Mouse (Mus musculus) colon, adult 2 months (tissue): Measurements from ENCODE around the gene Surf6. TPM values are rescaled to one million over a fixed set of nuclear protein-coding genes. Genes with fewer than 3 reads are reported as not detected.

ENCODE experiments used
- polyA plus RNA-seq: library from polyadenylated mRNA; depleted of rRNA; stranded (reverse); fragments of >200 nt; gene quantifications from 2 replicates; pipeline ENCODE4 v1.2.3, GENCODE M21; 2012; rRNA removed

Surf6 gene
- polyA plus RNA-seq = 9.8 and 12.0 TPM in 2 replicates

DNA sequence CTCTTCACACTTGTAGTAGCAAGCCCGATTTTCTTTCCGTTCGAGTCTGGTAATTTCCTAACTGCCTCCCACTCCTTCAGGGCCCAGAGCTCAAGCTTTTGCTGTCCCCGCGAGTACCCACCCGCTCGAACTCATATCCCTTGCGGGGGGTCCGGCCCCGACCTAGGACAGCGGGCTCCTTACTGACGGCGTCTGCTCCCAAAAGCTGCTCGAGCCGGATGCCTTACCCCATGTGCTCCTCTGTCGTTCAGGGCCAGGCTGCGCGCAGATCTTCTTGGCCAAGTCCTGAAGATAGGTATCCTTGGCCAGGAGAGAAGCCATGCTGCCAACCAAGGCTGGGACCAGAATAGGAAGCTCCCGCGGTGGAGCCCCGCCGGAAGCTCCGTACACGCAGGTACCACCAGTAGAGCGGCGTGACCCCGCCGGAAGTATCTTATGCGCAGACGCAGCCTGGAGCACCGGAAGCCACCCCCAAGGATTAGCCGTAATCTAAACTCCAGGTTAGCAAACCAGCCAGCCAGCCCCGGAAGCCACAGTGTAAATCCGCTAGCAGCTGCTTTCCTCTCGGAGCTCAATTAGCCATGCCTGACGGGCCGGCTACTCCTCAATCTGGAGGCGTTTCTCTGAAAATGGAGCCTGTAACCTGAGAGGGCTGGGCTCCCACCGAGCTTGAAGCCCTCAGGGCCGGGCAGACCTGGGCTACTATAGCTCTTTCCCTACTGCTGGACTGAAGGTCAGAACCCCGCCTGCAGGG, at the start of gene Surf6:
Gene Surf6, minus strand, starts transcription at position 413 of the 754 bp plus-strand sequence.

DNA sequence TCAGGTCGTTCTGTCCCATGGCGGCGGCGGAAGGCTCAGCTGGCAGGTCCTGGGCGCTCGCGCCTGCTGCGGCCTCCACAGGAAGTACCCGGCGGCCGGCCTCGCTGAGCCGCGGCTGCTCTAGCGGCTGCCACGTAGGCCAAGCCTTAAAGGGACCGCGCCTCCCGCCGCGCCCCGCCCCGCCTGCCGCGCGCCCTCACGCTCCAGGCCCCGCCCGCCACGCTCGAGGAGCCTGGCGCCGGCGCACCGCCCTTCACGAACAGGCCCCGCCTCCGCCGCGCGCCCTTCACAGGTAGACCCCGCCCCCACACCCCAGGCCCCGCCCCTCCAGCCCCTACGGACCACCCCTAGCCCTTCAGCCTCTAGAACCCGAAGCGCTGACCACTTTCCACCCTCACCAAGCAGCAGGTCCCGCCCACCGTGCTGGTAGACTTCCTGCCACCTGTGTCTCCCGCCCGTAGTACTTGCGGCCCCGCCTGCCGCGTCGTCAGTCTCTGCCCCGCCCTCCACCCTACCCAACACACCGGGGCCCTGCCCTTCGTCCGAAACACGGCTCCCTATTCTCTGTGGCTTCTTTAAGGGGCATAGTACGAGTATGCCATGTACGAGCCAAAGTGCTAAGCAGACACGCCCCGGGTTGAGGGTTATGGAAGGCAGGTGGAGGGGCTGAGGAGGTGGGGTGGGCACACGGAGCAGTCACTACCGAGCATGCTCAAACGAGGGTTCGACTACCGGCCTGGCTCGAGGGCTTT, 30.8 kb upstream of the Surf6 start, which contains the start of the genes Surf4 and Stkld1:
Gene Surf4, minus strand, starts transcription at position 625 of the 752 bp plus-strand sequence.
Gene Stkld1, plus strand, starts transcription at position 744 of the 752 bp plus-strand sequence.

DNA sequence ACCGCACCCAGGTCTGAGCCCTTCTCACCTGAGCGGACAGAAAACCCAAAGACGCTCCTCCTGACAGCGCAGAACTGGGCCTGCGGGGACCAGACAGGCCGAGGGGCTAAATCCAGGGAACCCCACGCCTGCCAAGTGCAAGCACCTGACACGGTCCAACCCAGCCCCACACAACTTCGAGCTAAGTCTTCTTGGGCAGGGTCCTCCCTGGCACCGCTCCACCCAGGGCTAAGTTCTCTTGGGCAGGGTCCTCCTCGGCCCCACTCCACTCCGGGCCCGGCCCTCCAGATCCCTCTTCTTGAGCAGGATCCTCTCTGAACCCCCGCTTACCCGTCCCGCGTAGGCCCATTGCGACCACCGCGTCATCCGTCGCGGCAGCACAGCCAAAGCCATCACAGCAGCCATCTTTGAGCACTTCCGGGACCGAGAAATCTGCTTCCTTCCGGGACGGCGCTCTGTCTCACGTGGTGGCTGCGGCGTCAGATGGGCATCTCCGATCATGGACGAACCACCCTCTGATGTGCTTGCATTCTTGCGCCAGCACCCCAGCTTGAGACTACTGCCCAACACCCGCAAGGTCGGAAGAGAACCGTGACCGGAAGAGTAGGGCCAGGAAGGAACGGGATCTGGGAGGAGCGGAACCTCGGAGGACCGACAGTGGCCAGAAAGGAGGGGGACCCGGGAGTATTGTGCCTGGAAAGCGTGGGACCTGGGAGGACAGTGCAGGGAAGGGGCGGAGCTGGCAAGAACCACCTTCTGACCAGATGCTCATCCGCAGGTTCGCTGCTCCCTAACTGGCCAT, 13.4 kb upstream of the Surf6 start, which contains the start of the genes Surf2 and Surf1:
Gene Surf2, plus strand, starts transcription at position 441 of the 802 bp plus-strand sequence.
Gene Surf1, minus strand, starts transcription at position 604 of the 802 bp plus-strand sequence.

DNA sequence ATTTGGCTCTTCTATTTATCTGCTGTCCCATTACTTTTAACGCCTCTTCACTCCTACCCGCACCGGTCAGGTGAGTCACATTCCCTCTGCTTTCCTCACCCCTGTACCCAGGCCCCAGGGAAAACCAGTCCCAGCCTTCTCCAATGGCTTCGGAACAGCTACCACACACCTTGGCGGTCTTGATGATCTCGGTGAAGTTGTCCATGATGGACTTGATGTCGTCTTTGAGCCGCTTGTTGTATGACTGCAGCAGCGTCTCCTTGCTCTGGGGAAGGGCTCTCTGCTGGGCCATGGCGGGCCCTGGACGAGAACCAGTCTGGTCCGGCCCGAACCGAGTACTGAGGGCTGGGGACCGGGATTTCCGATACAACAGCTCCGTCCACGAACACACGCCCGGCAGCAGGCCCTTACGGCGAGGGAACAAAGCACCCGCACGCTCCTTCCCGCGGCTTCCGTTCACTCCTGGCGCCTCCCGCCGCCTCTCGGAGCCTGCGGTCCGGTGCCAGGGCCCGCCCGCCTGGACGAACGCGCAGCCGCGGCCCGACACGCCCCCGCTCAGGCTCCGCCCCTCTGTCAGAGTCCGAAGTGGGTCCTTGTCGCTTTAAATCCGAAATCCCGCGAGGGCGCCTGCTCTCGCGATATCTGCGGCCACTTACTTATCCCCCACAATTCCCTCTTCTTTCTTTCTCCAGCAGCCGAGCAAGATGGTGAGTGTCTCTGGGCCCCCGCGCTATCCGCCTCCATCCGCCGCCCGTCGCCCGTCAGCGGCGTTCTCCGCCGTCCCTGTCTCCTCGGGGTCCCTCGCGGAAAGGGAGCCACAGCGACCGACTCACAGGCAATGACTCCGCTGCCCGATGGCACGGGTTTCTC, 7.7 kb upstream of the Surf6 start, which contains the start of the genes Med22 and Rpl7a:
Gene Med22, minus strand, starts transcription at position 554 of the 870 bp plus-strand sequence.
Gene Rpl7a, plus strand, starts transcription at position 641 of the 870 bp plus-strand sequence.

DNA sequence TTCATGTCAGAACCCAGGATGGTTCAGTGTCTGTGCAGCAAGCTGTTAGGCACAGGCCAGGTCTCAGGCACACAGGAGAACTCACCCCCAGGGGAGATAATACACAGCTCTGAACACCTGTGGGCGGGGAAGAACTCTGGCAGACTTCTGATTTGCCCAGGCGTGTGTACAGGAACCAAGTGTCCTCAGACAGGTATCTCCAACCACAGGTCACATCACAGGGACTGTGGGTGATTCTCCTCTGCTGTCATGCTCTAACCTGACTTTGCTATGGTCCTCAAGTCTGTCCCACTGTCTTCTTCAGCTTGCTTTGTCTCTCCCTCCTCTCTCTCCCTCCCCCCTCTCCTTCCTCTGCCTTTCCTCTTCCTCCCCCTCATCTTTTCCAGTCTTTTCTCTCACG, 37.8 kb downstream of the Surf6 start, which contains the start of gene Abo:
Gene Abo, minus strand, starts transcription at position 101 of the 400 bp plus-strand sequence.

Other genes starting within 250 kb of the Surf6 start
- gene Lcn4, start 231.6 kb downstream of the Surf6 start, polyA plus RNA-seq = not detected in 2 replicates
- gene Abo, start 37.9 kb downstream of the Surf6 start, polyA plus RNA-seq = 8.0 and 11.1 TPM in 2 replicates
- 28.2 and 31.3 TPM in 2 replicates for gene Med22, start 7.8 kb upstream of the Surf6 start, polyA plus RNA-seq
- 592 and 833 TPM in 2 replicates for gene Rpl7a, start 7.9 kb upstream of the Surf6 start, polyA plus RNA-seq
- 14.6 and 17.4 TPM in 2 replicates for gene Surf2, start 13.5 kb upstream of the Surf6 start, polyA plus RNA-seq
- gene Surf1, start 13.7 kb upstream of the Surf6 start, polyA plus RNA-seq = 72.4 and 73.6 TPM in 2 replicates
- 328 and 351 TPM in 2 replicates for gene Surf4, start 31.0 kb upstream of the Surf6 start, polyA plus RNA-seq
- not detected in 2 replicates for gene Stkld1, start 31.2 kb upstream of the Surf6 start, polyA plus RNA-seq
- 14.1 and 14.4 TPM in 2 replicates for gene Rexo4, start 61.5 kb upstream of the Surf6 start, polyA plus RNA-seq
- gene Adamts13, start 70.5 kb upstream of the Surf6 start, polyA plus RNA-seq = 0.88 and 1.7 TPM in 2 replicates
- 65.8 and 67.4 TPM in 2 replicates for gene Cacfd1, start 107.0 kb upstream of the Surf6 start, polyA plus RNA-seq
- 5.1 and 7.4 TPM in 2 replicates for gene Slc2a6, start 125.1 kb upstream of the Surf6 start, polyA plus RNA-seq
- 0.15 TPM in 1 of 2 replicates, not detected in the other for gene Mymk, start 169.3 kb upstream of the Surf6 start, polyA plus RNA-seq
- gene Adamtsl2, start 176.5 kb upstream of the Surf6 start, polyA plus RNA-seq = 2.7 and 2.9 TPM in 2 replicates
- gene Fam163b, start 239.6 kb upstream of the Surf6 start, polyA plus RNA-seq = 0.10 and 0.35 TPM in 2 replicates